Mouse (Mus musculus) E14TG2a.4 (cell line): ENCODE results near the gene Rbm24.
A peak's percentile ranks its signal among the peaks of the same experiment; 100 is the strongest.

ENCODE experiments used
- H3K27me3 ChIP-seq: 2 replicates; pipeline ENCODE4 v1.6.1; 2014; ENCODE audit warnings: low read length, control low read depth; ENCODE audit not compliant: insufficient read depth
- H3K36me3 ChIP-seq: 2 replicates; pipeline ENCODE4 v1.6.1; 2014; ENCODE audit warnings: low read length, control low read depth; ENCODE audit not compliant: insufficient read depth
- H3K4me1 ChIP-seq: replicated peaks from 2 replicates; pipeline ENCODE4 v1.6.1; 2014; ENCODE audit warnings: low read depth, low read length, control low read depth
- H3K4me3 ChIP-seq: replicated peaks from 2 replicates; pipeline ENCODE4 v1.5.1; 2014; ENCODE audit warnings: mild to moderate bottlenecking, low read length
- H3K9me3 ChIP-seq: 2 replicates; pipeline ENCODE4 v1.6.1; 2014; ENCODE audit warnings: low read length, control low read depth
- CTCF ChIP-seq: conservative IDR thresholded peaks from 2 replicates; pipeline ENCODE4 v1.5.1; 2014; ENCODE audit warnings: low read length
- NANOG ChIP-seq: IDR thresholded peaks from 2 replicates; pipeline ENCODE4 v1.6.1; 2014; ENCODE audit warnings: borderline replicate concordance, low read length, mixed read lengths
- POU5F1 ChIP-seq: IDR thresholded peaks from 2 replicates; pipeline ENCODE4 v1.6.1; 2014; ENCODE audit warnings: low read length, borderline replicate concordance

The Rbm24 gene

DNA sequence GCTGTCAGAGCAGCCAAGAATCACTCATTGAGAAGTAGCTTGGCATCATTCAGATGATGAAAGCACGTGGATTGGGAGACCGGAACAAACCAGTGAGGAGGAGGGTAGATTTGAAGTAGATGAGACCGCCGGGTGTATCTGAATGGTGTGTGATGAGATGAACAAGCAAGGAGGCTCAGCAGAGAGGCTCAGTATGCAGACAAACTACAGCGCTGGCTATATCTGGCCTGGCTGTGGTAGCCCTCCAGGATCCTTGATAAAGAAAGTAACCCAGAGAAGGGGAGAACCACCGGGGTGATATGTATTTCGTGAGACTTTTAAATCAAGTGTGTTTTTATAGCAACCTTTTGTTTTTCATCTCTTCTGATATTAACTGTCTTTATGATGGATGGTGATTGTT is 5.6 kb downstream of the Rbm24 start:
- Histone ChIP-seq H3K4me3 (no peak overlapping the region), H3K36me3 (no peaks in the 10 kb centered on the region), H3K4me1 (peaks cover 11% of the 10 kb centered on the region), H3K27me3 (peaks cover 23% of the 10 kb centered on the region), H3K9me3 (no peaks in the 10 kb centered on the region)
- TF ChIP-seq NANOG: no peak
- no peak for TF ChIP-seq POU5F1

DNA sequence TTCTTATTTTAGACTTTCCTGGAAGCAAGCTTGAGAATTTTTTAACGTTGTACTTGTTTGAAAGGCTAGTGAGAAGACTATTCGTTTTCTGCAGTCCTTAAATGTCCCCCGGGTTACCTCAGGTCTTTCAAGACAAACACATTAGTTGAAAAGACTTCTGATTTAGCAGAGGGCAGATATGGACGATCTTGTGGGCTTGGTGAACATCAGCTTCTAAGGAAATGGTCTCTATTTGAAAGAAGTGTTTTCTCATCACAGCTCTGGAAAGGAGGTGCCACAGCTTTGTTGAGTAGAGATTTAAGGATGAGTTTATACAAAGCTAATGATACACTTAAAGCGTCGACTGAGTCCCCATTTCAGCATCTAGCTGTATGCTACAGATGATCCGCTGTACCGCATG is 6.1 kb downstream of the Rbm24 start:
- H3K4me1 ChIP-seq: peaks cover 9% of the 10 kb centered on the region
- no peak for TF ChIP-seq CTCF
- H3K27me3 ChIP-seq: peaks cover 23% of the 10 kb centered on the region
- H3K36me3 ChIP-seq: no peaks in the 10 kb centered on the region
- no peaks in the 10 kb centered on the region for H3K9me3 ChIP-seq
- H3K4me3 ChIP-seq: no peak overlapping the region

DNA sequence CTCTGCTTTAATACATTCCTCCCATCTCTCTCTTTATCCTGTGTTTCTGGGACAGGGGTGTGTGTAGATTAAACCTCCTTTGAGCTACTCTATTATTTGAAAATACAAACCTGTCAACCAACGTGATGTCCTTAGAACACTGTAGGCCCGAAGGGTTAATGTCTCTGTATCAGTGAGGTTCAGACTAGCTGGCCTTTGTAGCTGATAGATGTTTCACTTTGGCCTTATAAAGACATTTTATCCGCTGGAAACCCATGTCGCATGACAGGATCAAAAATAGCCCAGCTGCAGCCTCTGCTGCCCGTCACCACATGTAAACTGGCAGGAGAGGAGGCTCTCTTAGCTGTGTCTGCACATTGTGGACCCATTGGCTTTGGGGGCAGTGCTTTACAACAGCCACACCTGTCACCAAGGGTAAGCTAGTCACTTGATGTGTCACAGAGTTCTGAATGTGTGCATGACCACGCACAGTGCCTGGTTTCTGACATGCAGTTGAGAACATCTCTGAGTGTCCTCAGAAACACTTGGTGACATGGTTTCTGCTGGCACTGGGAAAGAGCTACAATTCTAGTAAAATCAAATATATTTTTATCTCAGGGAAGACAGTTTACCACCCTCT is 8.5 kb downstream of the Rbm24 start:
- no peak for TF ChIP-seq NANOG
- no peak overlapping the region for H3K4me3 ChIP-seq
- H3K27me3 ChIP-seq: peaks cover 20% of the 10 kb centered on the region
- H3K4me1 ChIP-seq: peaks cover 7% of the 10 kb centered on the region
- H3K9me3 ChIP-seq: no peaks in the 10 kb centered on the region
- H3K36me3 ChIP-seq: no peaks in the 10 kb centered on the region

DNA sequence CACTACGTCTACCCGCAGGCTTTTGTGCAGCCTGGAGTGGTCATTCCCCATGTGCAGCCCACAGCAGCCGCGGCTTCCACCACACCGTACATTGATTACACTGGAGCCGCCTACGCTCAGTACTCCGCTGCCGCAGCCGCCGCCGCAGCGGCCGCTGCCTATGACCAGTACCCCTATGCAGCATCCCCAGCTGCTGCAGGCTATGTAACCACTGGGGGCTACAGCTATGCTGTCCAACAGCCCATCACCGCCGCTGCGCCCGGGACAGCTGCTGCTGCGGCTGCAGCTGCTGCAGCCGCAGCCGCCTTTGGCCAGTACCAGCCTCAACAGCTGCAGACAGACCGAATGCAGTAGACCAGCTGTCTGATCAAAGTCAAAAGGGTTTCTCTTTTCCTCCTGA is 10.7 kb downstream of the Rbm24 start:
- Histone ChIP-seq H3K4me3 (peak overlapping the region; percentile 70), H3K27me3 (peaks cover 20% of the 10 kb centered on the region), H3K4me1 (peaks cover 7% of the 10 kb centered on the region), H3K36me3 (no peaks in the 10 kb centered on the region), H3K9me3 (no peaks in the 10 kb centered on the region)
- TF ChIP-seq NANOG (no peak), CTCF (no peak), POU5F1 (no peak)

DNA sequence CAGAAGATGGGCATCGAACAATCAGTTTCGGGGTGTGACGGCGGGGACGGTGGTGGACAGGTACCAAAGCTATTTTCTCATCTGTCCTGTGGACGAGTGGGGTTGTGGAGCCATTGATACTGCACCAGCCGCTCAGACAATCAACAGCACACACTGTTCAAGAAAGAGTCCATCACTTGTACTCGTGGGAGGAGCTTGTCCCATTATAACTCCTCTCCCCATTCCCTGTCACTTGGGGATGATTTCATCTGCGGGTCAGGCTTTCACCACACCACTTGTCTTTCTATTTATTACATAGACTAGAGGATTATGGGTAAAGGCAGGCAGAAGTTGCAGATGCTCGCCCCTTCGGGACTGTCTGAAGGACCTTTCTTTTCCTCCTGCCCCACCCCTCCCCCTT is 11.6 kb downstream of the Rbm24 start:
- Histone ChIP-seq H3K9me3 (no peaks in the 10 kb centered on the region), H3K4me3 (no peak overlapping the region), H3K27me3 (peaks cover 20% of the 10 kb centered on the region), H3K4me1 (peaks cover 7% of the 10 kb centered on the region), H3K36me3 (no peaks in the 10 kb centered on the region)
- TF ChIP-seq POU5F1: no peak
- TF ChIP-seq NANOG: no peak
- TF ChIP-seq CTCF: no peak

DNA sequence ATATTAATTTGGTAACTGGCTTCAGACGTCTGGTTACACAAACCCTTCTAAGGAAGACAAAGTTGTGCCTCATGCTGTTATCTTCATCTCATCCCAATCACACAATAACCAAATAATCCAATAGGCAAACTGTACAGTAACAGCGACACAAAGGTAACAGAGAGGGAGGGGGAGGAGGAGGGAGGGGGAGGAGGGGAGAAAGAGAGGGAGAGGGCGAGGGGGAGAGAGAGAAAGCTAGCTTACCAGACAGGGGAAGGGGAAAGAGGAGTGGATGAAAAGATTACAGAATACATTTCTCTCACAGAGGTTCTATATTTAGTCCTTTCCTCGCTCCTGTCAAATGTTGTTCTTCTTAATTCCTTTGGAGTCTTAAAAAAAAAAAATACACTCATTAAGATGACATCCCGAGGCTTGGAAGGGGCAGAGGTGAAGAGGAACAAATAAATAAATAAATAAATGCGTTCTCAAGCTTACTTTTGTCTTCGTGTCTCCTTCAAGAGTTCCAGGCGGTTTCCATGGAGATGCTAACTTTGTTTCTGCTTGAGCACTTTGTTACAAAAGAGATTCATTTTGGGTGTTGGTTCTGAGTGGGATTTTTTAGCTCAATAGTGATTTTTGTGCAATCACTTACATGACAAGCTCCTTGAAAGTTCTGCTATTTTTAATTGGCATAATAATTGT is 15.8 kb downstream of the Rbm24 start:
- Histone ChIP-seq H3K9me3 (no peaks in the 10 kb centered on the region), H3K4me1 (peaks cover 7% of the 10 kb centered on the region), H3K4me3 (no peak overlapping the region), H3K36me3 (no peaks in the 10 kb centered on the region), H3K27me3 (peaks cover 8% of the 10 kb centered on the region)
- TF ChIP-seq CTCF (no peak), POU5F1 (no peak), NANOG (no peak)

DNA sequence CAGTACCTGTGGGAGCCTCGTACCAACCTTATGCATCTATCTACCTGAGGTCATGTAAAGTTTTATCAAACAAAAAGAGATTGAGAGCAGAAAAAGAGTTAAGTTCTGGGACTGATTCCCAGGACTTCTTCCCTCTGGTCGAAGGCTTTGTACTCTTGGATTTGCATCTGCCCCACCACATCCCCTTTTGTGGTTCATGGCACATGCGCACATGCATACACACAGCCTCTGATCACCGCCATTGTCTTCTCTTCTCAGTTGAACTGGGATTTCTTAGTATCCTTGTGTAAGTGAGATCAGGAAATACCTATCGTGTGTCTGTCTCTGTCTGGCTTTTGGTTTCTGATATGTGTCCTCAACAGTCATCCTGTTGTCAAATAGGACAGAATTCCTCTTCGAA is 20.7 kb downstream of the Rbm24 start:
- Histone ChIP-seq H3K9me3 (no peaks in the 10 kb centered on the region), H3K4me3 (no peak overlapping the region), H3K4me1 (no peaks in the 10 kb centered on the region), H3K36me3 (no peaks in the 10 kb centered on the region), H3K27me3 (no peaks in the 10 kb centered on the region)
- TF ChIP-seq NANOG: no peak
- TF ChIP-seq POU5F1: no peak
- no peak for TF ChIP-seq CTCF

DNA sequence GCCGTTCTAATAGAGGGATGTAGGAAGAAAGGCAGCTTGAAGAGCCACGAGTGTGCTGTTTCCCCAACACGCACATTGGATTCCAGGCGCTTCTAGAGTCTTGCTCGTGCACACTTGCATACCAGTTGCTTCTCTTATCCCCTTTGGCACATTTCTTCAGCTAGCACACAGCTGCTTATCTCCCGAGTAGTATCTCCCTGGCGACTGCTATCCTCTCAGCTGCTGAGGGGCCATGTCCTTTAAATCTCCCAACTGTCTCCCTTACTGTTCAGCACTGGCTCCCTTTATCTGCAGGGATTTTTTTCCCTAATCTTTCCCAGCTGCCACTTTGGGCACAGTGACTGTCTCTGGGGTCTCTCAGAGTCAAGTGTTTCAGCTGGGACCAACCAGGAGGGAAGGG is 25.8 kb downstream of the Rbm24 start:
- Histone ChIP-seq H3K4me1 (no peaks in the 10 kb centered on the region), H3K4me3 (no peak overlapping the region), H3K36me3 (no peaks in the 10 kb centered on the region), H3K27me3 (no peaks in the 10 kb centered on the region), H3K9me3 (no peaks in the 10 kb centered on the region)
- TF ChIP-seq NANOG (no peak), CTCF (no peak), POU5F1 (no peak)

DNA sequence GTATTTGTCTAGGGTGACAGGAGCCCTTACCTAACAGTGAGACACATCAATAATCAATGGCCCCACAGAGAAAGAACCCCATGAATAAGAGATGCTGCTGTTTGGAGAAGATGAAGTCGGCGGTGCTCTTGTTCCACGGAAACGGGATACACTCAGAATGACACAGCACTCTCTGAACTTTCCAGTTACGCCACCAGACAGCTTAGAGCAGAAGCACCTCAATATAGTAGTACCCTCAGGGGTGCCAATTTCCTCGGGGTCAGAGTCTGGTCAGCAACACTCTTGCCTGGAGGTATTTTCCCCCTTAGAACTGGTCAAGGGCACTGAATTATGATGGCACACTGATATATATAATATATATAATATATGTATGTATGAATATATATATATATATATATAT is 27.8 kb downstream of the Rbm24 start:
- H3K4me3 ChIP-seq: no peak overlapping the region
- H3K4me1 ChIP-seq: peaks cover 7% of the 10 kb centered on the region; the same call in 1 of the 2 replicates
- no peaks in the 10 kb centered on the region for H3K27me3 ChIP-seq
- TF ChIP-seq NANOG: no peak
- no peak for TF ChIP-seq POU5F1
- no peaks in the 10 kb centered on the region for H3K9me3 ChIP-seq
- no peaks in the 10 kb centered on the region for H3K36me3 ChIP-seq
